Mouse (Mus musculus) intestine, postnatal 0 days (tissue): ENCODE data around the gene Mlxipl. TPM values are rescaled to one million over a fixed set of nuclear protein-coding genes. Genes with fewer than 3 reads are reported as not detected.

Experiments
- ATAC-seq: fragments of 200-750 bp; cut with Nextera tagmentation; 2 replicates; pipeline ENCODE4 v1.8.0; 2017; ENCODE audit warnings: mild to moderate bottlenecking, moderate TSS enrichment, moderate library complexity
- H3K27ac ChIP-seq: fragments of 300-500 bp; sonication (generic); 2 replicates; pipeline ENCODE4 v1.5.1; 2014; ENCODE audit warnings: mild to moderate bottlenecking, low read depth, low read length, moderate library complexity
- H3K27me3 ChIP-seq: fragments of 300-500 bp; sonication (generic); replicated peaks from 2 replicates; pipeline ENCODE4 v1.6.1; 2014; ENCODE audit warnings: low read length, mixed read lengths; ENCODE audit not compliant: control insufficient read depth, insufficient read depth
- H3K36me3 ChIP-seq: fragments of 300-500 bp; sonication (generic); 2 replicates; pipeline ENCODE4 v1.6.1; 2014; ENCODE audit warnings: mild to moderate bottlenecking, moderate library complexity; ENCODE audit not compliant: control insufficient read depth, insufficient read depth
- H3K4me1 ChIP-seq: fragments of 300-500 bp; sonication (generic); replicated peaks from 2 replicates; pipeline ENCODE4 v1.6.1; 2014; ENCODE audit warnings: antibody characterized with exemption, low read length, mixed read lengths; ENCODE audit not compliant: control insufficient read depth, insufficient read depth
- H3K4me2 ChIP-seq: fragments of 300-500 bp; sonication (generic); replicated peaks from 2 replicates; pipeline ENCODE4 v1.6.1; 2014; ENCODE audit warnings: low read depth, mild to moderate bottlenecking, moderate library complexity
- H3K4me3 ChIP-seq: fragments of 300-500 bp; sonication (generic); 2 replicates; pipeline ENCODE4 v1.5.1; 2014; ENCODE audit warnings: low read depth, low read length
- H3K9ac ChIP-seq: fragments of 300-500 bp; sonication (generic); 2 replicates; pipeline ENCODE4 v1.6.1; 2014; ENCODE audit warnings: mild to moderate bottlenecking, low read depth, low read length
- H3K9me3 ChIP-seq: fragments of 300-500 bp; sonication (generic); 2 replicates; pipeline ENCODE4 v1.6.1; 2016; ENCODE audit warnings: mixed run types; ENCODE audit not compliant: control insufficient read depth
- CTCF ChIP-seq: sonication (generic); IDR thresholded peaks from 2 replicates; pipeline ENCODE4 v1.5.1; 2016; ENCODE audit warnings: low read depth, mild to moderate bottlenecking, control low read depth, antibody characterized with exemption, moderate library complexity
- WGBS: fragments of 180-500 bp; shearing (Covaris S2); extraction: QIAGEN DNeasy Blood & Tissue Kit; methylation state at CpG from one replicate; pipeline ENCODE4 v1.1.7; 2014; 5-methylcytosine and 5-hydroxymethylcytosine counted together
- polyA plus RNA-seq: library from polyadenylated mRNA; unstranded; fragments of >200 nt; fragmentation: Nextera tagmentation; extraction: Ambion mirVana; gene quantifications from 2 replicates; pipeline ENCODE4 v1.2.1, GENCODE M21; 2015

Mlxipl gene
- polyA plus RNA-seq, 1 experiment from 2014 or later: 13.7 TPM

DNA sequence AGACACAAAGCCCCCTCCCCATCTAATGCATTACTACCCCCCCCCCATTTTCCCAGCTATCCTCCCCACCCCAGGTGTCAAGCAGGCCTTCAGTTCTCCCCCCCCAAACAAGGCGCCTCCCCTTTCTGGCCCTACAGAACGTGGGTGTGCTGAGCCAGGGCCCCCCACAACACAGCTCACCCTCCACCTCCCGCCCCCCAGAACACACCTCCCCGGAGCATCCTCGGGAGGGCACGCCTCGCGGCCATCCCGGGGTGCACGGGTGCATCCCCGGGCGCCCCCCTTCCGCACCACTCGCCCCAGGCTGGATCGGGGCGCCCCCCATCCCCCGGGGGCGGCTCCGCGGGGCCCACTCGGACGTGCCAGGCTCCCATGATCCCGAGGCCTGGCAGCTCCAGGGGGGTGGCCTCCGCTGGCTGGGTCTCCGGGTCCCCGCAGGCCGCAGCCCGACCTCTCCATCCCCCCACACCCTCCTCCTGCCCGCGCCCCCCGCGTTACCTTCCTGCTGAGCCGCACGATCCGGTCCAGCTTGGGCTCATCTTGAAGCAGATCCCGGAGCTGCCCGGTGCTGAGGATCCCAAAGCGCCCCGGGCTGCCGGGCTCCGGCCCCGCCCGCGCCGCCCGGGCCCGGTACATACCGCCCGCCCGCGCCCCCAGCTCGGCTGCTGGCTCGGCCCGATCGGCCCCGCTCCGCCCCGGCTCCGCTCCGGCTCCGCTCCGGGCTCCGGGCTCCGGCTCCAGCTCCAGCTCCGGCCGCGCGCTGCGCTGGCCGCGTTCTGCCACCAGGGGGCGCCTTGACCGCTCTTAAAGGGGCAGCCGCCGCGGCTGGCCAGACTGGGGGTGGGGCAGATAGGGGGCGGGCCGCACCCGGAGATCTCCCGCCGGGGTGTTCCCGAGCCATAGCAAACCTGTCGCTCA, 11.9 kb upstream of the Mlxipl start, which contains the start of gene Vps37d:
Gene Vps37d (minus strand): TSS at position 703 of the 918 bp plus-strand sequence.
- H3K9me3 ChIP-seq: no peaks in the 10 kb centered on the region
- no peaks in the 10 kb centered on the region for H3K36me3 ChIP-seq
- no peaks in the 10 kb centered on the region for H3K4me1 ChIP-seq
- peak; percentile 86 for TF ChIP-seq CTCF
- ATAC-seq: peak; percentile 82
- WGBS: 1% methylated on average over 67 of the region's 83 CpGs
- H3K4me3 ChIP-seq: peak within 1 kb of the TSS; percentile 79
- peak within 1 kb of the TSS; percentile 98 for H3K4me2 ChIP-seq
- peak within 1 kb of the TSS; percentile 85 for H3K9ac ChIP-seq
- H3K27me3 ChIP-seq: no peaks in the 10 kb centered on the region
- peak within 1 kb of the TSS; percentile 54; the same call in 1 of the 2 replicates for H3K27ac ChIP-seq

DNA sequence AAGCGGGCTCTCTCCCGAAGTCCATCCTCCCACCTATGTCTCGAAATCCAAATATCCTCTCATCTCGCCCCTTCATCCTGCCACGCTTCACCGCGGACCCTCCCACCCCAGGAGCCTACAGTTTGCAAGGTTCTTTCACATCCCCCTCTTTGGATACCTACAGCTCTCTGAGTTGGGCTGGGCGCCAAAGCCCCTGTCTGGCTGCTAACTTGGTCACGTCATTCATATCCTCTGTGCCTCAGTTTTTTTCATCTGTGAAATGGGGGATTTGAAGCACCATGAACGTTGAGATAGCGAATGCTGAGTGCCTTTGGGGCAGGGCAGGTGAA, 11.2 kb upstream of the Mlxipl start:
- Histone ChIP-seq H3K4me3 (peak overlapping the region; percentile 79), H3K27ac (no peak overlapping the region), H3K9me3 (no peaks in the 10 kb centered on the region), H3K4me2 (peak overlapping the region; percentile 98), H3K9ac (peak overlapping the region; percentile 85; the same call in 1 of the 2 replicates), H3K27me3 (no peaks in the 10 kb centered on the region), H3K4me1 (no peaks in the 10 kb centered on the region), H3K36me3 (no peaks in the 10 kb centered on the region)
- TF ChIP-seq CTCF: no peak
- 2% methylated on average over 11 of the region's 11 CpGs for WGBS
- ATAC-seq: peak; percentile 14; the same call in 1 of the 2 replicates

DNA sequence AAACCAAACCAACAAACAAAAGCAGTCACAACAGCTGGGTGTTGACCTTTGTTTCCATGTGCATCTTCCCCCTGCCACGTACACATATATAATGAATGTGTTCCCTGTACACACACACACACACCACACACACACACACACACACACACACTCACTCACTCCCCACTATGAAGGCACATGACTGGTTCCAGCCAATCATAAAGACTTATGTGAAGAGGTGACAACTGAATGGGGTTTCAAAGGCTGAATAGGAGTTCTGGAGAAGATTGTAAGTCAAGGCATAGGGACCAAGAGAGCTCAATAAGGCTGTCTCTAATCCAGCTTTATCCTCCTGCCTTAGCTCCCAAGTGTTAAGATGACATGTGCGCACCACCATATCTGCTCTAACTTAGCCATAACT, 10.1 kb upstream of the Mlxipl start:
- H3K9ac ChIP-seq: no peak overlapping the region
- WGBS: 90% methylated on average over 2 of the region's 2 CpGs

DNA sequence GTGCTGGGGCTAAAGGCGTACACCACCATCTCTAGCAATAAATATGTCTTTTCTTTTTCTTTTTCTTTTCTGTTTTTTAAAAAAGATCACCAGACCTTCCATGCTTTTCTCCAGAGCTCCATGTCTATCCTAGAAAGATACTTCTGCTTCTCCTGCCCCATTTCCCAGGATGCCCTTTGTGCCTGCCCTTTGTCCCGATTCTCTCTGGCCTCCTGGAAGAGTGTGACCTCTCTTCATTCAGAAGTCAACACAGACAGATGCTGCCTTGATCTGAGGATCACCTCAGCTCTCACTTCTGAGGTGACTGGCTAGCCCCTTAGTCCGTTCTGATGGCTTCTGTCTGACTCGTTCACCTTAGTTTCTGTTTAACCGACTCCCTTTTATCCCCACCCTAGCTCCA, 9.2 kb upstream of the Mlxipl start:
- 71% methylated on average over 5 of the region's 5 CpGs for WGBS
- H3K9me3 ChIP-seq: no peaks in the 10 kb centered on the region
- H3K4me1 ChIP-seq: no peaks in the 10 kb centered on the region
- no peak for ATAC-seq
- H3K36me3 ChIP-seq: no peaks in the 10 kb centered on the region
- no peak overlapping the region for H3K9ac ChIP-seq
- TF ChIP-seq CTCF: no peak
- no peak overlapping the region for H3K4me3 ChIP-seq
- no peaks in the 10 kb centered on the region for H3K27me3 ChIP-seq
- no peak overlapping the region for H3K27ac ChIP-seq
- H3K4me2 ChIP-seq: no peak overlapping the region

More for the DNA sequence above, 10.1 kb upstream of the Mlxipl start:
- Histone ChIP-seq H3K36me3 (no peaks in the 10 kb centered on the region), H3K9me3 (no peaks in the 10 kb centered on the region), H3K27ac (no peak overlapping the region), H3K27me3 (no peaks in the 10 kb centered on the region), H3K4me3 (no peak overlapping the region), H3K4me1 (no peaks in the 10 kb centered on the region), H3K4me2 (no peak overlapping the region)
- no peak for ATAC-seq
- TF ChIP-seq CTCF: no peak

DNA sequence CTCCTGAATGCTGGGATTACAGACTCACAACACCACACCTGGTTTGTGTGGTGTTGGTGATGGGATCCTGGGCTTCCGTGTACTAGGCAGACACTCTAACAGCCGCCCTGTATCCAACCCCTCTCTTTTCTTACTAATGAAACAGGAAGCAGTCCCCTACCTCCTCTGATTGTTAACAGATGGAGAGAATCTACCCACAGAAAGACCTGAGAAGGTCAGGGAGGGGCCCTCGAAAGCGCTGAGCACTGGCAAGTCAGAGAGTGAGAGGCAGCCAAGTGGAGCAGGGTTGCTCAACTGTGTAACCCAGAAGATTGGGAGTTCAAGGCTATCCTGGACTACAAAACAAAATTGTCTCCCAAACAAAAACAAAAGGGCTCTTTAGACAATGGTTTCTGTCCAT, 2.8 kb upstream of the Mlxipl start:
- ATAC-seq: no peak
- 64% methylated on average over 4 of the region's 4 CpGs for WGBS
- no peak for TF ChIP-seq CTCF

DNA sequence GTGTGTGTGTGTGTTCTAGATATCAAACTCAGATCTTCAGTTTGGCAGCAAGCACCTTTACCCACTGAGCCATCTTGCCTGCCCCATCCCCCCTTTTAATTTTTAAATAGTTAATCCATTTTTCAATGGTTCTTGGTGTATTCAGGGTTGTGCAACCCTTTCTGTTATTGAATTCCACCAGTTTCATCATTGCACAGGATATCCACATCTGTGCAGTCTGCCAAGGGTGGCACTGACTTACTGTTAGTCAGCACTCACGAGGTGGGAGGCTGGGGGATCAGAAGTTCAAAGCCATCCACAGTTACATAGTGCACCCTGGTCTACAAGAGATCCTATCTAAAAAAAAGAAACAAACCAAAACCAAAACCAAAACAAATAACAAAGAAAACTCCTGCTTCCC, 11.3 kb downstream of the Mlxipl start:
- TF ChIP-seq CTCF: no peak
- 57% methylated on average over 1 of the region's 1 CpGs for WGBS
- Histone ChIP-seq H3K4me1 (no peaks in the 10 kb centered on the region), H3K36me3 (no peaks in the 10 kb centered on the region), H3K9me3 (no peaks in the 10 kb centered on the region), H3K27me3 (peaks cover 4% of the 10 kb centered on the region; the same call in 1 of the 2 replicates), H3K9ac (no peak overlapping the region), H3K4me2 (no peak overlapping the region), H3K27ac (no peak overlapping the region), H3K4me3 (no peak overlapping the region)
- ATAC-seq: no peak

More for the DNA sequence above, 2.8 kb upstream of the Mlxipl start:
- H3K4me1 ChIP-seq: 0 out of 2 replicates have a peak, but pooled peaks cover 4% of the 10 kb centered on the region
- no peak overlapping the region for H3K4me2 ChIP-seq
- H3K9ac ChIP-seq: no peak overlapping the region
- H3K4me3 ChIP-seq: no peak overlapping the region
- no peaks in the 10 kb centered on the region for H3K36me3 ChIP-seq
- no peaks in the 10 kb centered on the region for H3K9me3 ChIP-seq
- no peak overlapping the region for H3K27ac ChIP-seq
- peaks cover 39% of the 10 kb centered on the region for H3K27me3 ChIP-seq
